Mouse (Mus musculus): Measurements from ENCODE around the gene Gm21885.

DNA sequence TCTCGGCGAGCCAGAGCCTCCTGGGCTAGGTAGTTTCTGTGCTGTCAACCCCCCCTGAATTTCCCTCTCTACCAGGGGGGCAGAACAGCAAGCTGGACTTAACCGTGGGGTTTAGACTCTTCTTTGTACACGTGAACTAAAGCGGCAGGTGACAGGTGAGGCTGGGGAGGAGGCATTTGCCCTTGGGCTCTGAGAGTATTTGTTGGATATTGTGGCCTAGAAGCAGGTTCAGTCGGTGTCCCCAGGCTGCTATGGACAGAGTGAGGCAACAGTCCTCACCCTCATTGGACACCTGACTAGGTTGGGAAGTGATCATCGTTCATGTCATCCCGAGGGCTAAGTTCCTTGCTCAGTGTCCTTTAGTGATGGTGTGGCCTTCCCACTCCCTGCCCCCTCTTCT is 46.8 kb upstream of the Gm21885 start:
- TF ChIP-seq POLR2A (IDR thresholded peaks at IDR 0.05; ENCODE audit: borderline replicate concordance, control insufficient read depth, low read depth, low read length) (no peak), CTCF (IDR thresholded peaks at IDR 0.05; ENCODE audit: control insufficient read depth, insufficient read depth, low read length) (no peak)

Measured in bone marrow, adult 2 months (tissue).